Mouse (Mus musculus): ENCODE data around the gene Krt20. TPM values are rescaled to one million over a fixed set of nuclear protein-coding genes. Genes with fewer than 3 reads are reported as not detected.

Gene Krt20
- 1.3 and 3.1 TPM in 2 replicates for polyA plus RNA-seq (2015; fragmentation: Nextera tagmentation; extraction: Ambion mirVana)

DNA sequence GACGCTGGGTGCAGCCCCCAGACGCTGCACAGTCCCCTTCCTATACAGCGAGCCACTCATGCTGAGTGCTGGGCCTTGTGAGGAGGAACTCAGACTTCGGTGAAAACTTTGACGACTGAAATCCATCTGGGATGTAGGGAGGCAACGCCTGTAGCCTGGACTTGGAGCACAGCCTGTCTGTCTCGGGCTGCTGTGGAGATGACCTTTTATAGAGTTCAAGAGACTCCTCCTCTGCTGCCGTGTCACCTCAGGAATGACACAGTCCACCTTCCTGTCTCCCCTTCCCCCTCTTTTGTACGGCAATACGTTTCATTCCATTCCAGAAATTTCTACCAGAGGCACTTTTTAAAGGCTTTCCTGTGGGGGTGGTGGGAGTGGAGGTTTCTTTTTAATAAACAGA is at the start of gene Krt20:
Gene Krt20 (minus strand): TSS at position 179 of the 400 bp plus-strand sequence.

DNA sequence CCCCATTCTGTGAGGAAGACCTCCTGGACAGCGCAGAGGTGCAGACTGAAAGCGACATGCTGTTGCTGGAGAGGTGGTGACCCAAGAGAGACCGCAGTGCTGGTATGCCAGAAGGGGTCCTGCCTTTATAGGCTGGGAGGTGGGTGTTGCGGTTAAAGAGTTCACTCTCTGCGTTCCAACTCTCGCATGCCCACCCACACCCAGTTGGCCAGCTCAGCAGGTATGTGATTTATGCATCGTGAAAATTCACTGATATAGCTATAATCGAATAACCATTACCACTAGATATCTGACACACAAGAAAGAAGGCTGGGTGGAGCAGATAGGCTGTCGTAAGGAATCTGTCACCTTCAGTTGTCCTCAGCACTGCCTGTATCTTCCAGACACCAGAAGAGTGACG is 15.8 kb downstream of the Krt20 start, which contains the start of gene Krt12:
Gene Krt12 (minus strand): TSS at position 101 of the 400 bp plus-strand sequence.

DNA sequence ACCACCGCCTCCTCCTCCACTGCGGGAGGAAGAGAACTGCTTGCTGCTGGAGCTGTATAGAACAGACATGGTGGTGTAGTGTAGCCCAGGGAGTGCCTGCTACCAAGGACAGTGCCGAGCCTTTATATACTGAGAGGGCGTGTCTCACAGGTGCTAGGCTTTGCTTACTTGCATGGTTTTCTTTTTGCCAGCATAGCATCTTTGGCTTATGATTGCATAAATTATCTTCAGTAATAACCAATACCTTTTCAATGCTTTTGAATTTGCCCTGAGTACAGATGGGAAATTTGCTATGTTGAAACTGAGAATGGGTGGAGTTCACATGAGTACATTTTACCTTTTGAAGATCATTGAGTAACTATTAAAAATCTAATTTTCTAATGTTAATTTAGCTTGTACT is 48.7 kb downstream of the Krt20 start, which contains the start of gene Krt10:
Gene Krt10 (minus strand): TSS at position 101 of the 400 bp plus-strand sequence.

Other genes with a start within 250 kb of the Krt20 start
- 102 and 126 TPM in 2 replicates for gene Smarce1, start 207.1 kb downstream of the Krt20 start, polyA plus RNA-seq (2015; fragmentation: Nextera tagmentation; extraction: Ambion mirVana)
- 1.3 and 1.7 TPM in 2 replicates for gene Krt222, start 194.1 kb downstream of the Krt20 start, polyA plus RNA-seq (2015; fragmentation: Nextera tagmentation; extraction: Ambion mirVana)
- gene Krt24, start 152.9 kb downstream of the Krt20 start, polyA plus RNA-seq (2015; fragmentation: Nextera tagmentation; extraction: Ambion mirVana), result not detected in 2 replicates
- gene Krt25, start 115.2 kb downstream of the Krt20 start, polyA plus RNA-seq (2015; fragmentation: Nextera tagmentation; extraction: Ambion mirVana), result not detected in 2 replicates
- not detected in 2 replicates for gene Krt26, start 100.2 kb downstream of the Krt20 start, polyA plus RNA-seq (2015; fragmentation: Nextera tagmentation; extraction: Ambion mirVana)
- gene Krt27, start 87.0 kb downstream of the Krt20 start, polyA plus RNA-seq (2015; fragmentation: Nextera tagmentation; extraction: Ambion mirVana), result not detected in 2 replicates
- 0.08 and 0.14 TPM in 2 replicates for gene Krt28, start 63.2 kb downstream of the Krt20 start, polyA plus RNA-seq (2015; fragmentation: Nextera tagmentation; extraction: Ambion mirVana)
- 34.8 and 42.7 TPM in 2 replicates for gene Krt10, start 48.8 kb downstream of the Krt20 start, polyA plus RNA-seq (2015; fragmentation: Nextera tagmentation; extraction: Ambion mirVana)
- not detected in 2 replicates for gene Krt12, start 15.9 kb downstream of the Krt20 start, polyA plus RNA-seq (2015; fragmentation: Nextera tagmentation; extraction: Ambion mirVana)
- 1.7 and 3.0 TPM in 2 replicates for gene Krt23, start 55.0 kb upstream of the Krt20 start, polyA plus RNA-seq (2015; fragmentation: Nextera tagmentation; extraction: Ambion mirVana)
- not detected in 2 replicates for gene Krt39, start 83.2 kb upstream of the Krt20 start, polyA plus RNA-seq (2015; fragmentation: Nextera tagmentation; extraction: Ambion mirVana)
- gene Krt40, start 105.0 kb upstream of the Krt20 start, polyA plus RNA-seq (2015; fragmentation: Nextera tagmentation; extraction: Ambion mirVana), result not detected in 2 replicates
- not detected in 2 replicates for gene Krtap3-3, start 112.7 kb upstream of the Krt20 start, polyA plus RNA-seq (2015; fragmentation: Nextera tagmentation; extraction: Ambion mirVana)
- gene Krtap3-2, start 118.7 kb upstream of the Krt20 start, polyA plus RNA-seq (2015; fragmentation: Nextera tagmentation; extraction: Ambion mirVana), result not detected in 2 replicates
- not detected in 2 replicates for gene Gm11939, start 121.3 kb upstream of the Krt20 start, polyA plus RNA-seq (2015; fragmentation: Nextera tagmentation; extraction: Ambion mirVana)
- not detected in 2 replicates for gene Krtap3-1, start 128.5 kb upstream of the Krt20 start, polyA plus RNA-seq (2015; fragmentation: Nextera tagmentation; extraction: Ambion mirVana)
- gene Krtap1-5, start 142.9 kb upstream of the Krt20 start, polyA plus RNA-seq (2015; fragmentation: Nextera tagmentation; extraction: Ambion mirVana), result not detected in 2 replicates
- not detected in 2 replicates for gene Krtap1-4, start 145.5 kb upstream of the Krt20 start, polyA plus RNA-seq (2015; fragmentation: Nextera tagmentation; extraction: Ambion mirVana)
- gene Krtap1-3, start 153.2 kb upstream of the Krt20 start, polyA plus RNA-seq (2015; fragmentation: Nextera tagmentation; extraction: Ambion mirVana), result not detected in 2 replicates
- gene Krtap9-3, start 160.0 kb upstream of the Krt20 start, polyA plus RNA-seq (2015; fragmentation: Nextera tagmentation; extraction: Ambion mirVana), result not detected in 2 replicates
- not detected in 2 replicates for gene Gm11938, start 165.2 kb upstream of the Krt20 start, polyA plus RNA-seq (2015; fragmentation: Nextera tagmentation; extraction: Ambion mirVana)
- not detected in 2 replicates for gene Gm11937, start 172.0 kb upstream of the Krt20 start, polyA plus RNA-seq (2015; fragmentation: Nextera tagmentation; extraction: Ambion mirVana)
- gene Krtap2-4, start 176.7 kb upstream of the Krt20 start, polyA plus RNA-seq (2015; fragmentation: Nextera tagmentation; extraction: Ambion mirVana), result not detected in 2 replicates
- not detected in 2 replicates for gene Gm11562, start 182.3 kb upstream of the Krt20 start, polyA plus RNA-seq (2015; fragmentation: Nextera tagmentation; extraction: Ambion mirVana)
- not detected in 2 replicates for gene Krtap4-1, start 190.1 kb upstream of the Krt20 start, polyA plus RNA-seq (2015; fragmentation: Nextera tagmentation; extraction: Ambion mirVana)
- gene Krtap4-2, start 196.9 kb upstream of the Krt20 start, polyA plus RNA-seq (2015; fragmentation: Nextera tagmentation; extraction: Ambion mirVana), result not detected in 2 replicates
- not detected in 2 replicates for gene Krtap4-7, start 205.9 kb upstream of the Krt20 start, polyA plus RNA-seq (2015; fragmentation: Nextera tagmentation; extraction: Ambion mirVana)
- gene Gm11555, start 212.1 kb upstream of the Krt20 start, polyA plus RNA-seq (2015; fragmentation: Nextera tagmentation; extraction: Ambion mirVana), result not detected in 2 replicates
- gene Gm11563, start 220.8 kb upstream of the Krt20 start, polyA plus RNA-seq (2015; fragmentation: Nextera tagmentation; extraction: Ambion mirVana), result not detected in 2 replicates
- gene Krtap4-6, start 227.8 kb upstream of the Krt20 start, polyA plus RNA-seq (2015; fragmentation: Nextera tagmentation; extraction: Ambion mirVana), result not detected in 2 replicates